Mouse (Mus musculus) left cerebral cortex, adult 11 months (tissue): Measurements from ENCODE around the gene C5ar2.
"Not testable (repeated sequence)": the region's sequence is repeated elsewhere in the genome, so short reads cannot be mapped to it uniquely, and the experiment has no call there.

Experiments
- DNase-seq: peaks from one replicate; pipeline ENCODE4 v3.0.0; 2022; ENCODE audit warnings: low spot score

Gene C5ar2

DNA sequence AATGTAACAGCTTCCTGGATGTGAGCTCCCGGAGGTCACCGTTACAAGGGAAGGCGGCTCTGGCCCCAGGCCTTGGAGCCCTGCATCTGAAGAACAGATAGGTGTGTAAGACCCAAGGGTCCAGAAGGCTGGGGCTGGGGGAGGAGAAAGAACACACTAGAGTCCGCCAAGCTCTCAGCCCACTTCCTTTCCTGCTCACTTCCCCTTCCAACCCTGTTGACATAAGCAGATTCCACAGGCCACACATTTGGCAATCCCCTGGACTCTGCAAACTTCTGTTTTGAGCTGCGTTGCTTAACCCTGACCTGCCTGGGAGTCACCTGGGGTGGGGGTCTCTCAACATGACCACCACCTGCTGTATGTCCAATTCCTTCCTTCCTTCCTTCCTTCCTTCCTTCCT lies at the start of gene C5ar2:
TSS of gene C5ar2 (minus strand) at position 88 of the 400 bp plus-strand sequence.
- no peak for DNase-seq

DNA sequence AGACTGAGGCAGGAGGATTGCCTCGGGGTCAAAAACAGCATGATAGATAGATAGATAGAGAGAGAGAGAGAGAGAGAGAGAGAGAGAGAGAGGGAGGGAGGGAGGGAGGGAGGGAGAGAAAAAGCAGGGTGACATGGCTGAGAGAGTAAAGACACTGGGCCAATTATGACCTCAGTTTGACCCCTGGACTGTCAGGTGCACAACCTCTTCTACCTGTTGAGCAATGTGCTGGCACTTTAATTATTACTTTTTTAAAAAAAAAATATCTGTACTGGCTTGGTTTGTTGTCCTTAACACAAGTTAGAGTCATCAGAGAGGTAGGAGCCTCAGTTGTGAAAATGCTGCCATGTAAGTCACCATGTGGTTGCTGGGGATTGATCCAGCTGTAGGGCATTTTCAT lies 43.8 kb upstream of the C5ar2 start:
- no peak for DNase-seq

DNA sequence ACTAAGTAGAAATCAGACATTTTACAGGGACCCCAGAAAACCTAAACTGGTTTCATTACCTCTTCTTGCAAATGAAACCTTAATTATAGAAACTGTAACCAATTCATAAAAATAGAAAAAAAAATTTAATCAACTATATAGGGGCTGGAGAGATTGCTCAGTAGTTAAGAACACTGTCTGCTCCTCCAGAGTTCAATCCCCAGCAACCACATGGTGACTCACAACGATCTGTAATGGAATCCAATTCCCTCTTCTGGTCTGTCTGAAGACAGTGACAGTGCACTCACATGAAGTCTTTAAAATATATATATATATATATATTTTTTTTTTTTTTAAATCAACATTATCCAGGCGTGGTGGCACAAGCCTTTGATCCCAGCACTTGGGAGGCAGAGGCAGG lies 43.1 kb upstream of the C5ar2 start:
- DNase-seq, result no peak

DNA sequence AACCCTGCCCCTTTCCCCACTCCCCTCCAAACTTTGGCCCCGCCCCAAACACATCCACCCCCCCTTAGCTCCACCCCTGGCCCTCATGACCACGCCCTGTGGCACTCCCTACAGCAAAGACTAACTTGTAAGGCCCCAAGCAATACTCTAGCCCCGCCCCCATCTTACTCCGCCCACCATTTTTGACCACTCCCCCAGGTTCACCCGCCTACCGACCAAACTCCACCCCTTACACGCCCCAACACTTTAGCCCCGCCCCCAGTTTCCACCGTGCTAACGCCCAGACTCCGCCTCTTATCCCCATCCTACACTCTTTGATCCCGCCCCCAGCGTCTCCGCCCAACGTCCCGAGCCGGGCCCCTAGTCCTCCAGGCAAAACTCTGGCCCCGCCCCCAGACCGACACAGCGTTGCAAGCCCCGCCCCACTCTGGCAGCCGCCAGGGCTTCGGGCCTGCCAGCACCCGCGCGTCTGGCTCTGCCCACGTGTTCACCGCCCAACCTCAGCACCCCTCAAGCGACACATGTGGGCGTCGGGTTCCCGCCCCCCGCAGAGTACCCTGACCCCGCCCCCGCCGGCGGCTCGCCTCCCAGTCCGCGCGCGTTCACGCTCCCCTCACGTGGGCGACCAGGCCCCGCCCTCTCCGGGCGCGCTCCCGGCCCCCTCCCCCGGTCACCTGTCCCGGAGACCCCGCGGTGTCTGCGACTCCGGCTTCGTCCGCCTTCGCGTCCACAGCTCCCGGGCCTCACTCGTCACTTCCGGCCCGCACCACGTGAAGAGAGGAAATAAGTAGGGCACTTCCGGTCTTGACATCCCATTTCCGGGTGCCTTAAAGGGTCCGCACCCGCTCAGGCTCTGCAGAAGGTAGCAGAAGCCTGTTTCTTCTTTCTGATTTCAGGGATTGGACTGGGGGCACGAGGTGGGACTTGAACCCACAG lies 42.3 kb upstream of the C5ar2 start, which contains the start of gene Ccdc9:
TSS of gene Ccdc9 (minus strand) at position 770 of the 936 bp plus-strand sequence.
- peak; percentile 99 for DNase-seq

DNA sequence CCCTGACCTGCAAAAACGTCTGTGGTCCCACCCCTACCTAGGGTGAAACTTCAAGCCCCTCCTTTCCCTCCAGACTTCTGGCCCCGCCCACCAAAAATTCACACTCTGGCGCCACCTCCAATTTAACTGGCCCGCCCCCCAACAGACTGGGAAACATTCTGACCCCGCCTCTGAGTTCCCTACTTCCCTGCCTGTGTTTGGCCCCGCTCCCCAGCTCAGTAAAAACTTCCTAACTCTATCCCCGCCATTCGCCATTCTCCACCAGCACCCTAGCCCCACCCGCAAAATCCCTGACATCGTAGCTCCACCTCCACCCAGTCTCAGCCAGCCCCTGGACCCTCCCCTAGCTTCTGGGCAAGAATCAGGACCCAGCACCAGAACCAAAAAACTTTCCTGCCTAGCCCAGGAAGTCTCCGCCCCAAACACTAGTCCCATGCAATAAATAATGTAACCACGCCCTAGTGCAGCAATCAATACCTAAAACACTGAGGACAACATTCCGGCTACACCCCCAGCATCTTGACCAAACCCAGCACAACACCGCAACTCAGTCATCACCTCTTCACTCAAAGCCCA lies 41.6 kb upstream of the C5ar2 start:
- DNase-seq, result no peak

DNA sequence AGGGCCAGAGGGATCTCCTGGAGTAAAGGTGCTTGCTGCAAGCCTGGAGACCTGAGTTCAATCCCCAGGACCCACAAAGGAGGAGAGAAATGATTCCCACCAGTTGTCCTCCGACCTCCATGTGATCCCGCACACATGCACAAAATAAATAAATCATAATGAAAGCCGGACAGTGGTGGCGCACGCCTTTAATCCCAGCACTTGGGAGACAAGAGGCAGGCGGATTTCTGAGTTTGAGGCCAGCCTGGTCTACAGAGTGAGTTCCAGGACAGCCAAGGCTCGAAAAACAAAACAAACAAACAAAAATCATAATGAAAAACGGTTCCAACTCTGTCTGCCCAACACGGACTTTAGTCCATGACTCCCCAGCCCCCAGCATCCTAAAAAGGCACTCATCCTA lies 41.0 kb upstream of the C5ar2 start:
- no peak for DNase-seq

DNA sequence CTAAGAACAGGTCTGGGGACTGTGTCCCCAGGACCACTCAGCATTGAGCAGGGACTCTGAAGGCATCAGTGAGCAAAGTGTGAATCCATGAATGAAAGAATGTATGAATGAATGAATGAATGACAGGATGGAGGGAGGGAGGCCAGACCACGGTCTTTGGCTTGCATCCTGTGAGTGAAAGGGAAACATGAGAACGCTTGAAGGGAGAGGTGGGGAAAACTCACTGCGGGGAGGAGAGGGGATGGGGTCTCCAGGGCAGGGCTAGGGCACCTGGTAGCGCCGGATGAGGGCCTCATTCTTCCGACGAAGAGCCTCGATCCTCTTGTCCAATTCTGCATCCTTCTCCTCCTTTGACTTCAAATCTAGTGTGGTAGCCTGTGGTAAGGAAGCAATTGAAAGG lies 40.0 kb upstream of the C5ar2 start:
- DNase-seq, result no peak

DNA sequence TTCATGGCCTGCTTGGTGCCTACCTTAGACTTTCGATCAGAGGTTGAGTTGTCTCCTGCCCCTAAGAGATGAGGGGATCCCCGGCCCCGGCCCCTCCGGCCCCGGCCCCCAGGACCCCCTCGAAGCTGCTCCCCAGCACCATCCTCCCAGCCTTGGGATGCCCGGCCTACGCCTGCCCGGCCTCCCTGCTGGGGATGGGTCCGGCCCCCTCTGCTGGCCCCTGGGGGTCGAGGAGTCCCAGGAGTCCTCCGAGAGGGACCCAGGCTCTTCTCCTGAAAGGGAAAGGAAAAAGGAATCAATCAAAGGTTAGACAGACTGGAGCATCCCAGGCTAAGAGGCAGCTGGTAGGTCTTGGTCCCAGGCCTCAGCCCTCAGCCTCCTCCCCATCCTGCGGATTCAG lies 38.4 kb upstream of the C5ar2 start:
- DNase-seq, result no peak

DNA sequence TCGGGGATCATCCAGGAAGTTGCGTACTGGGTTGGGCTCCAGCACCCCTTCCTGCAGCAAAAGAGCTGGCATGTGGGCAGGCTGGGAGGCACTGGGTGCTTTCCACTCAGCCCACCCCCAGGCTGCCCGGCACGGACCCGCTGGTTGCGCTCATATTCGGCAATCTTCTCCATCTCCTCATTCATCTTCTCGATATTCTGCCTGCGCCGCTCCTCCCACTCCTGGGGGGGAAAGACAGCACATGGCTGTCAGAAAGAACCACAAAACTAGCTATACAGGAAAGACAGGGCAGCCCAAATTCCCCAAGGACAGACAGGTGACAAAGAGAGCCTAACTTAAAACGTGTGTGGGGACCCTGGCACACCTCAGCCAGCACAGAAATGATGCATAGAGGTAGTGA lies 36.8 kb upstream of the C5ar2 start:
- DNase-seq, result no peak

DNA sequence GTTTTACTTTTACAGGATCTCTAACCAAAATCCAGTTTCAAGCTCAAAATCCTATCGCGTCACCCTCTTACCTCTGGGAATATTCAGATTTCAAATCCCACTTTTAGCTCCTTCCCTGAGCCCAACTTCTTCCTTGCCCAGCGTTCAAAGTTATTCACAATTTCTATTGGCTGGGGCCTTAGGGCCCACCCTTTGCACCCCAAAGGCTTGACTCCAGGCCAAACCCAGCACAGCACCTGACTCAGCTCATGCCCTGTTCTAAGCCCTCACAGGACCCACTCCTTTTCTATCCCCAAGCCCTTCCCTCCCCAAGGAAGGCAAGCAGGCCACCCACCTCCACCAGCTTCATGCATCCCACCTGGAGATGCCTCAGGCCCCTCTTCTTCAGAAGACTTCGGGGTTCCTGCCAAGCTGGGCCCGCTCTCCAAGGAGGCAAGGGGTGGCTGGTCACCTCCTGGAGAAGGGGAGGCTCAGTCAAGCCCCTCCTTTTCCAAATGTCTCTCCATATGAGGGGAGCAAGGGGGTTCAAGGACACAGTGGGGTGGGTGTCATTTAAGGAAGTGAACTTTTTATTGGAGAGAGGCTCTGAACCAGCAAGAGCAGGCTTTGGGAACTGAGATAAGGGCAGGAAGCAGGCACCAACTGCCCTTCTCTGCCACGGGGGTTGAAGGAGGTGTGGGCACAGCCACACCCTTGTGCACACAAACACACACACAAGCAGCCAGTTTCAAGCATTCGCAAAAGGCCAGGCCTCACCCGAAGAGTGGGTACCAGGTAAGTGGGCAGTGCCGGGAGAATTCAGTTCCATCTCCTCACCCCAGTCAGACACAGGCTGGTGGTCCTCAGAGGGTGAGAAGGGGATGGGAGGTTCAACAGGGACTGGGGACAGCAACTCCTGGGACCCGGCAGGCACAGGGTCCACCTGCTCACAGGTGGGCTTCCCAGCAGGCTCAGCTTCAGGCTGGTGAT lies 31.3 kb upstream of the C5ar2 start:
- DNase-seq, result no peak

DNA sequence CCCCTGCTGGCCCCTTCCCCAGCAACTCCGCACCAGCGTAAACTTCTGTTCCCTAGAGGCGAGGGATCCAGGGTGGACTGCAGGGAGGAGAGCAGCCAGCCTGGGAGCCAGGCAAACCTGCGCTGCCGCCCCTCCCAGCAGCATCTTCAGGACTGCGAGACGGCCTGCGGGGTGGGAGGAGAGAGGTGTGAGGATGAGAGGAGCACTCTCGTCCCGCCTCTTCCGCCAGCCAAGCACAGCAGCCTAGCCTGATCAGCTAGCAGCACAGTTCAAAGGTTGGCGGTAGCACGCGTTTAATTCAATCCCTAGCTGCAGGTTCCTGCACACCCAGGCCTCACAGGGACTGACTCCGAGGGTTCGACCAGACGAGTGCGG lies 29.8 kb upstream of the C5ar2 start:
- no peak for DNase-seq

DNA sequence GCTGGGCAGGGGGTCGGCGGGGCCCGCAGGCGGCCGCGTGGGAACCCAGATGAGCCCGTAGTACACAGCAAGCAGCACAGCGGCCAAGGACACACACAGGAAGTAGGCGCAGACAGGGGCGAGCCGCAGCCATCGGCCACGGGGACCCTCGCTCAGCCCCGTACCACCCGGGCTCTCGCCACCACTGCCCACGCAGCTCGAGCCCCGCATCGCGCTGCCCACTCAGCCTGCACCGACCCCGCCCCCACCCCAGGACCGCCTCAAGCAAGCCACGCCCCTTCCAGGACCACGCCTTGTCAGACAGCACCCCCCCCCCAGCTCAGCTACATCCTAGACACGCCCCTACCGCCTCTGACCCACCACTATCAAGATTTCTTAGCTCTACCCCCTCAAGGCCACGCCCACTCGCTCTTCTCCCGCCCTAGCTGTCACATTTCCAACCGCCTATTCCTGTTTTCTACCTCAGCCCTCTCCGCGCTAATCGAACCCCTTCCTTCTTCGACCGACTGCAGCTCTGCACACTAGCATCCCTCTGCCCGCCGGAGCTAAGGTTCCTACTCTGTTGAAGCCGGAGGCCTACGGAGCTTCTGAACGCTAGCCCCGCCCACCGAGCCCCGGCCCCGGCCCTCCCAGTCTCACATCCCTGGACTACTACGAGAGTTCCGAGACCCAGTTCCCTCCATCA lies 29.3 kb upstream of the C5ar2 start, which contains the start of gene Inafm1:
TSS of gene Inafm1 (minus strand) at position 537 of the 685 bp plus-strand sequence.
- peak; percentile 79 for DNase-seq

DNA sequence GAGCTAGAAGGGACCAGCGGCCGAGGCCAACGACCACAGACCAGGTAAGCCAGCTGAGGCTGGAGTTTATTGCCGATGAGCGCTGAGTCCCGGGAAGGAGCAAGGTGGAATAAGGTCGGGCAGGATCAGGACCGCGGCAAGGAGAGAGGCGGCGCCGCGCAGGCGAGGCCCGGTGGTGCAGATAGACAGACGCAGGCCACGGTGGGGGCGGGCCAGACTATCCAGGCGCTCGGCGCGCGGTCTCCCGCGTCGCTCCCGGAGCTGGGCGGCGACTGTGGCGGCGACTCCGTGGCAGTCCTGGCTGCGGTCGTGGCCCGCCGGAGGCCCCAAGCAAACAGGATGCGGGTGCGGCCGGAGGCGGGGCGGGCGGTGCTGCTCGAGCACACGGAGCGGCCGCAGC lies 28.7 kb upstream of the C5ar2 start:
- peak; percentile 67 for DNase-seq

DNA sequence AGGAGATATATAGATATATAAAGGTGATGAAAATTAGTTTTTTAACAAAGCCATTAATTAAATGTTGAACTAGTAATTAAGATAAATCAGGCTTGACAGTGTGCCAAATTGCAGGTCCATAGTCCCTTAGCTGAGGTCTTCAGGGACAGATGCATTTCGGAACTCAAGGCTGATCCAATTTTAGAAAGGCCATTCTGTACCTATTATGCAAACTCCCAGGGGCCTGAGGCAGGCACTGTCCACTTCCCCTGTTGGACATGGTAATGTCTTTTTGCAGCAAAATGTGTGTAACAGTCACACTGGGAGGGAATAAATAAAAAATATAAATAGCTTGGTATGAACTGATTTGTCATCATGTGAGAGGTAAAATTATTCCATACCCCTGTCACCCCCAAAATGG lies 27.2 kb upstream of the C5ar2 start:
- no peak for DNase-seq

DNA sequence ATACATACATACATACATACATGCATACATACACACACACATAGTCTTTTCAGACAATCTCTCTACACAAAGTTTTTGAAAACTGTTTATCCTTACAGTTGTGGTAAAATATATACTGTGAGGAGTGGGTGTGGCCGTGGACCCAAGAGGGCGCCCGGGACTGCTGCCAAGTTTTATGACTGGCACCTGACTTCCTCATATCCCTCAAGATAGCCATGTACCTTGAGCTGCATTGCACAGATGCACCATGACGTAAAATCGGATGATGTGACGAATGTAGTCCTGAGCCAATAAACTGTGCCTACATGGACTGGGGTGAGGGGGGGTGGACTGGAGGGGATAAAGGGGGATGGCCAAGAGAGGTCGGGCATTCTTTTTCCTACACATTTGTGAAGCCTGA lies 22.6 kb upstream of the C5ar2 start:
- not testable (repeated sequence) for DNase-seq

DNA sequence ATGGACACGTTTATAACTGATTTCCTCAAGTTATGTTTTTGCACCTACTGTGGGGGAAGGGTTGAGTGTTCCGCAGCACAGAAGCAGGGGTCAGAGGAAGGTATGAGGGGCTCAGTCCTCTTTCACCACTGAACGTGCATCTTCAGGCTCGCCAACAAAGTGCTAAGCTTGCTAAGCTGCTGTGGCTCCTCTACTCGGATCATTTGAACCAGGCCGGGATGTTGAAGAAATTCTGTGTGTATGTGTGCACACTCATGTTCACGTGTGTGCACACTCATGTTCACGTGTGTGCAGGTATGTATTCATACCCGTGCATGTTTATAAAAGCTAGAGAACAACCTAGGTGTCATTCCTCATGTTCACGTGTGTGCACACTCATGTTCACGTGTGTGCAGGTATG lies 21.9 kb upstream of the C5ar2 start:
- no peak for DNase-seq

DNA sequence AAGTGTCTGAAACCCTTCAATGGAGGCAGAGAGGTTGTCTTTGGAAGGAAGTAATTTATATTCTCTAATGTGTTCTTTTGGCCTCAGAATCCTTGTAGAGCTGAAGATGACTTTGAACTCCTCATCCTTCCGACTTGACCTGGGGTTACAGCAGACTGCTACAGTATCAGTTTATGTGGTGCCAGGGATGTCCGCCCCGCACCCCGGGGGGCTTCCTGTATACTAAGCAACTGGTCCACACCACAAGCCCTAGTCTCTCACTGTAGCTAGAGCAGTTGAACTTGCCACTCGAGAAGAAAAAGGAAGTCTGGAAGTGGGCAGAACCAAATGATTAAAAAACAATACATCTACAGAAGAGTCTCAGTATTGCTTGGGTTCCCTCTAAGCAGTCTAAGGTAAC lies 19.9 kb upstream of the C5ar2 start:
- DNase-seq, result no peak

DNA sequence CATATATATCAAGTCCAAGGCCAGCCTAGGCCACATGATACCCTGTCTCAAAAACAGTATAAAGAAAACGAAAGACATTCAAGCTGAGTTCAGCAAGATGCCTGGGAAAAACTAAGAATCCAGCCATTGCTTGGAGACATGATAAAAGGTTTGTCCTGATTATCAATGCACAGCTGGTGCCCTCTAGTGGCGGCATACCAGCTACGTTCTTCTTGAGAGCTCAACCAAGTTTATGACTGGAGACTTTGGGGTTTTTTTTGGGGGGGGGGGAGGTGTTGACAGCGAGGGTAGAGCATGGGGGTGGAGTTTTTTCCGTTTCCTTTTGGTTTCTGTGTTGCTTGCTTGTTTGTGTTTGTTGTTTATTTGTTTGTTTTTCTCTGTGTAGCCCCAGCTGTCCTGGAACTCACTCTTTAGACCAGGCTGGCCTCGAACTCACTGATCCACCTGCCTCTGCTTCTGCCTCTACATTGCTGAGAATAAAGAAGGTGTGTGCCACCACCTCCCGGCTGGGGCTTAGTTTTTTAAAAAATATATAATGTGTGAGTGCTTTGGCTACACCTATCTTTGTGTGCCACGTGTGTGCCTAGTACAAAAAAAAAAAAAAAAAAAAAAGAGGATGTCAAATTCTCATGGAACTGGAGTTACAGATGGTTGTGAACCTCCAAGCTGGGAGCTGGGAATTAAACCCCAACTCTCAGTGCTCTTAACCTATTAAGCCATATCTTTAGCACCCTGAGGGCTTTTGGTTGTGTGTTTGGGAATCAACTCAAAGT lies 19.2 kb upstream of the C5ar2 start:
- no peak for DNase-seq

DNA sequence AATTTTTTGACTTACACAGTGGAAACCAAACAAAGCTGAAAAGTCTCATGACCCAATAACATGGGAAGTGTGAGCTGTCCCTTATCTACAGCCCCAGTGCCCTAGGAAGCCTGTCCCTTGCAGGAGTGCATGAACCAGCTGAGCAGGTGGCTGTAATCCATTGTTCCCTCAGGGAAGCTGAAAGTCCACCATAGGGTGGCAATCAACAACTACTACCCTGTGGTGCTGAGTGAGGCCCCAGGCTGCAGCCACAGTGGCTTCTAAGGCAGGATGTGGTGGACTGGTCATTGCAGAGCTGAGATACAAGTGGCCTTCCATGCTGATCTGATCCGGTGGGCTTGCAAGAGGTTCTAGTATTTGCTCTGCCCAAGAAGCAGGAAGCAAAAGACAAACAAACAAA lies 17.1 kb upstream of the C5ar2 start:
- DNase-seq, result no peak

DNA sequence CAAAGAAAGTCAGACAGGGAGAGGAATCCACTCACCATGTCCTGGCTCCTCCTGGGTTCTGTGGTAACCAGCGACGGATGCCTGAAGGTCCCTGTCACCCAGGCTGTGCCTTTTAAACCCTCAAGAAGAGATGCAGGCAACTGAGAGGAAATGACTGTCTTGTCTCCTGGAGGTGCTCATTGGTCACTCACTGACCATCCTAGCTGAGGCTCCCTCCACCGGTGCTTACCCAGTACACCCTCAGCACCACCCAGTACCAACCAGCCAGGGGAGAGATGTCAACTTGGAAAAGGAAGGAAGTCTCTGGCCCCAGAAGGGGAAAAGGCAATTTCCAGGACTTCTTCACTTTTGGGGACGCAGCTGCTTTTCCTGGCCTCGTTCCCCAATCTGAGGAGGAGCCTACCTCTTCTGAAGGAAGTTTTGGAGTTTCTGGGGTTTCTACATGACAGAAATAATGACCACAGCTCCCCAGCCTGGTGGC lies 15.2 kb upstream of the C5ar2 start, which contains the start of gene C5ar1:
TSS of gene C5ar1 (minus strand) at position 431 of the 481 bp plus-strand sequence.
- DNase-seq, result no peak

DNA sequence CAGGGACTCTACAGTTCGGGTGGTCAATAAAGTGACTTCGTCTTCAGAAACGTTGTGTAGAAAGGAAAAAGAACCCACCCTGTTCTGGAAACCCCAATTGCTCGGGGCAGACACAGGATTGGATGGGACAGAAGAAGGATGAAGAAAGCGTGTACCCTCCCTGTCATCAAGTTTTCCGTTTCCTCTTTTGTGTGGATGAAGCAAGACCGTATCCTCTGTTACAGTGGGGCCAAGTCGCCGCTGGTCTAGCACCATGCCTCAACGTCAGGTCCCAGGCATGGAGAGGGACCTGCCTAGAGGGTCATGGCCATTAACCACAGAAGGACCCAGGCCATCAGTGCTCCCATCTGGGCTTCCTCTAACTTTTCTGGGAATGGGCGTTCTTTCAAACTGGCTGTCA lies 13.9 kb upstream of the C5ar2 start:
- no peak for DNase-seq
